Mouse (Mus musculus) cortical plate, adult 2 months (tissue): Measurements from ENCODE around the gene Itga10.

ENCODE experiments used
- CTCF ChIP-seq: fragments of 200-500 bp; IDR thresholded peaks from 2 replicates; pipeline ENCODE4 v1.5.1; 2011; ENCODE audit warnings: mild to moderate bottlenecking, control low read depth, low read length; ENCODE audit not compliant: insufficient read depth; ENCODE audit errors: extremely low read depth
- POLR2A ChIP-seq: fragments of 200-500 bp; IDR thresholded peaks from 2 replicates; pipeline ENCODE4 v1.6.1; 2011; ENCODE audit warnings: mild to moderate bottlenecking, low read length, control low read depth; ENCODE audit not compliant: insufficient read depth; ENCODE audit errors: extremely low read depth

DNA sequence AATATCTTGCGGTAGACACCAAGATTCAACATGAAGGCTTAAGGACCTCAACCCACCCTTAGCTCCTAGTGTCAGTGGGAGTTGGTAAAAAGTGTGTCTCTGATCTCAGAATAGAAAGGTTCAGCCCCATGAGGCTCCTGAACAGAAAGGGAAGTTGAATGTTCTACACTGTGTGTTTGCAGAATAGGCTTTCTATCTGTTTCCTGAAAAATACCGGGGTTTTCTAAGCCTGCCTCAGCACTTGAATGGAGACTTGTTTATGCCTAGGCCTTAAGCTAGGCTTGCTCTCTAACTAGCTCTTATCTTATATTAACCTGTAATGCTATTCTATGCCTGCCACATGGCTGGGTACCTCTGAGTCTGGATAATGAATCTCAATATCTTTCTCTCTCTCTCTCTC lies 15.5 kb downstream of the Itga10 start:
- TF ChIP-seq CTCF (no peak), POLR2A (no peak)
